In the genomic region with DNA sequence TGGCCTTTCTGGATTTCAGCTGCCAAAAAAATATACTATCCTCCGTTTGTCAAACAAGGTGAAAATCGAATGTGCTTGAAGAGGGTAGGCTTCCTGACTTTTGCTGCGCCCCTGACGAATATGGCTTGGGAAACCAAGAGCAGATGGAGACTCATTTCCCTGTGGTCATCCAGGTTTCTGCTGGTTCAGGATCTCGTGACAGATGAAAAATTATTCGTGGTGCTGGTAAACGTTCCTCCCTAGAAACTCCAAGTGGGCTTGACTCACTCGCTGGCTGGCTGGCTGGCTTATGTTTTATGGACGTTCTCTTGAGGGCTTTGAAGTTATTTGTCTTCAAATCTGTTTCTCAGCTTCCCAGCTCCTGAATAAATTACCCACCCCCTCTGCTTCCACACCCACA, we compare ENCODE assay signal across 11 mouse cellular contexts. TPM values are rescaled to one million over a fixed set of nuclear protein-coding genes. Genes with fewer than 3 reads are reported as not detected.
DNase-seq lines count a peak whose midpoint lies in the region; ATAC-seq and TF ChIP-seq lines count a peak whose summit lies in the region.
"Had no signal": no experiment of that assay in that cellular context is flagged by ENCODE, and none has a peak within 500 bp of the region (broad histone marks: within the 10 kb centered on the region; RNA-seq: fewer than 3 reads in every experiment).

No protein-coding gene starts in this region.

- H3K9me3 ChIP-seq in lung, embryonic 16.5 days (ENCODE audit: control insufficient read depth, low read length): no peaks in the 10 kb centered on the region
- H3K9me3 ChIP-seq in limb, embryonic 10.5 days (replicated peaks): no peaks in the 10 kb centered on the region
- no peaks in the 10 kb centered on the region for H3K9me3 ChIP-seq in stomach, embryonic 14.5 days (ENCODE audit: control insufficient read depth, low read depth, low read length)
- H3K9me3 ChIP-seq: megakaryocyte, embryonic 14.5 days had no signal

- no peak for DNase-seq in gastrocnemius, adult 2 months
- no peak for DNase-seq in gastrocnemius, adult 18-20 months (ENCODE audit: low spot score)
- no peak for DNase-seq in lung, postnatal 10 days
- DNase-seq in limb, embryonic 10.5 days (ENCODE audit: low spot score): no peak
- DNase-seq in frontal cortex, postnatal 36 days (ENCODE audit: low spot score in 2 of 2): no peak
- DNase-seq in spleen, postnatal 36 days (ENCODE audit: low spot score in 2 of 2): no peak

- H3K9ac ChIP-seq in lung, embryonic 16.5 days (ENCODE audit: low read length): no peak overlapping the region
- no peak overlapping the region for H3K9ac ChIP-seq in stomach, embryonic 14.5 days (replicated peaks; ENCODE audit: low read depth, low read length)

- TF ChIP-seq CTCF in gastrocnemius, adult 2 months (IDR thresholded peaks at IDR 0.05): no peak

- 20% methylated on average over 9 of the region's 9 CpGs for WGBS in lung, embryonic 16.5 days
- WGBS in limb, embryonic 10.5 days: 38% methylated on average over 9 of the region's 9 CpGs
- WGBS in stomach, embryonic 14.5 days: 30% methylated on average over 9 of the region's 9 CpGs

- peaks cover 22% of the 10 kb centered on the region for H3K4me1 ChIP-seq in lung, embryonic 16.5 days (replicated peaks; ENCODE audit: control insufficient read depth, insufficient read depth, low read length)
- peaks cover 62% of the 10 kb centered on the region for H3K4me1 ChIP-seq in limb, embryonic 10.5 days
- peaks cover 11% of the 10 kb centered on the region; the same call in 1 of the 2 replicates for H3K4me1 ChIP-seq in stomach, embryonic 14.5 days (ENCODE audit: control insufficient read depth, insufficient read depth, low read length)

- H3K27me3 ChIP-seq in lung, embryonic 16.5 days (ENCODE audit: control insufficient read depth, insufficient read depth, low read depth, low read length): peaks cover 23% of the 10 kb centered on the region
- peaks cover 68% of the 10 kb centered on the region for H3K27me3 ChIP-seq in limb, embryonic 10.5 days (ENCODE audit: low read depth, poor library complexity, severe bottlenecking)
- H3K27me3 ChIP-seq in stomach, embryonic 14.5 days (ENCODE audit: control insufficient read depth, insufficient read depth, low read length): peaks cover 11% of the 10 kb centered on the region

- no peak for ATAC-seq in lung, embryonic 16.5 days (ENCODE audit: low read depth)
- ATAC-seq in stomach, embryonic 14.5 days (ENCODE audit: insufficient number of reproducible peaks, insufficient read depth, low FRiP score, low read depth): no peak

- H3K36me3 ChIP-seq in lung, embryonic 16.5 days (ENCODE audit: control insufficient read depth, insufficient read depth, low read length): no peaks in the 10 kb centered on the region
- no peaks in the 10 kb centered on the region for H3K36me3 ChIP-seq in limb, embryonic 10.5 days
- no peaks in the 10 kb centered on the region for H3K36me3 ChIP-seq in stomach, embryonic 14.5 days (ENCODE audit: control insufficient read depth, insufficient read depth, low read length)

- peak overlapping the region; percentile 92 for H3K4me2 ChIP-seq in lung, embryonic 16.5 days (ENCODE audit: low read depth, low read length)
- H3K4me2 ChIP-seq in stomach, embryonic 14.5 days (replicated peaks; ENCODE audit: low read depth, low read length): peak overlapping the region; percentile 76

- peak overlapping the region; percentile 73; the same call in 1 of the 2 replicates for H3K4me3 ChIP-seq in gastrocnemius, adult 2 months
- peak overlapping the region; percentile 54 for H3K4me3 ChIP-seq in lung, embryonic 16.5 days (ENCODE audit: low read length)
- peak overlapping the region; percentile 58 for H3K4me3 ChIP-seq in limb, embryonic 10.5 days
- peak overlapping the region; percentile 39; the same call in 1 of the 2 replicates for H3K4me3 ChIP-seq in stomach, embryonic 14.5 days (ENCODE audit: low read depth, low read length)

- intact Hi-C loops in gastrocnemius, adult 2 months (cut with DNase I): no loop called here

- no peak overlapping the region for H3K27ac ChIP-seq in gastrocnemius, adult 2 months
- no peak overlapping the region for H3K27ac ChIP-seq in lung, embryonic 16.5 days (ENCODE audit: low read length)
- H3K27ac ChIP-seq in limb, embryonic 10.5 days: no peak overlapping the region
- H3K27ac ChIP-seq in stomach, embryonic 14.5 days (ENCODE audit: low read length): no peak overlapping the region

RNA-seq across cellular contexts. Expression of gene Tmem174, which starts 47.6 kb away (rescaled TPM):
- not detected for total RNA-seq in gastrocnemius, adult 2 months (2021)
- total RNA-seq in gastrocnemius, adult 18-20 months (2021): not detected
- not detected in 2 replicates for polyA plus RNA-seq in lung, embryonic 16.5 days (2015; fragmentation: Nextera tagmentation; extraction: Ambion mirVana)
- polyA plus RNA-seq in limb, embryonic 10.5 days (2016; fragmentation: Nextera tagmentation; extraction: Ambion mirVana): not detected in 2 replicates
- not detected in 2 replicates for polyA plus RNA-seq in stomach, embryonic 14.5 days (2014; fragmentation: Nextera tagmentation; extraction: Ambion mirVana)
- total RNA-seq: layer of hippocampus, postnatal 10 days had no signal
- polyA plus RNA-seq: gonadal fat pad, adult 2 months had no signal
